Mouse (Mus musculus) 3134 (cell line): ENCODE measurements around the gene Oxld1.
"Not testable (repeated sequence)": the region's sequence is repeated elsewhere in the genome, so short reads cannot be mapped to it uniquely, and the experiment has no call there.

Experiments used
- DNase-seq: peaks from one replicate; pipeline ENCODE4 v3.0.0-alpha.2; 2011; ENCODE audit warnings: low spot score; ENCODE audit not compliant: insufficient read length; ENCODE audit errors: extremely low read depth

Oxld1 gene

GRCm38 (mm10) chr11:120437152-120437856 is 20.6 kb downstream of the Oxld1 start, which contains the start of gene Nploc4:
Gene Nploc4 (minus strand): TSS chr11:120437708.
- DNase-seq = peak; percentile 87

- DNase-seq = no peak
These were observed 31.1 kb downstream of the Oxld1 start for GRCm38 (mm10) chr11:120426727-120427126.

- no peak for DNase-seq
These were observed 34.1 kb downstream of the Oxld1 start for GRCm38 (mm10) chr11:120423569-120424295.

- DNase-seq = no peak
These were observed 35.0 kb downstream of the Oxld1 start for GRCm38 (mm10) chr11:120422651-120423568.

DNA sequence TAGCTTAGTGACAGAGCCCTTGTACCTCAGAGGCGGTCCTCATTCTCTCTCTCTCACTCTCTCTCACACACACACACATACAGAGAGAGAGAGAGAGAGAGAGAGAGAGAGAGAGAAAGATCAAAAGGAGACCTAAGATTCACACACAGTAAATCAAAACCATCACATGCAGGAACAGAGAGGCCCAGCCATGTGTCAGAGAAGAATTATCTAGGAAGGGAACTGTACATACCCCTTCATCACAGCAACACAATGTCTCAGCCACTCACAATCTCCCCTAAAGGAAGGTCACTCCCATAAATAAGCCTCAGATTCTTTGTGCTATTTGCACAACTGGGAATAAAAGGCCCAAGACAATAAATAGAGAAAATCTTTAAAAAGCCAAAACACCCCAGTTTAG is 39.3 kb downstream of the Oxld1 start:
- no peak for DNase-seq

GRCm38 (mm10) chr11:120417852-120418251 is 40.0 kb downstream of the Oxld1 start:
- no peak for DNase-seq

- DNase-seq = not testable (repeated sequence)
These were observed 44.2 kb downstream of the Oxld1 start for GRCm38 (mm10) chr11:120413621-120414020.
